Mouse (Mus musculus): ENCODE data around the gene Slfn8. TPM values are rescaled to one million over a fixed set of nuclear protein-coding genes. Genes with fewer than 3 reads are reported as not detected.
"Not testable (repeated sequence)": the region's sequence is repeated elsewhere in the genome, so short reads cannot be mapped to it uniquely, and the experiment has no call there.

Slfn8 gene
- total RNA-seq, 2 experiments from 2014 or later, result 1.4 to 2.2 TPM

- DNase-seq (ENCODE audit: low spot score in 2 of 2), result no peak
Observed at GRCm38 (mm10) chr11:83013356-83013755, 7.3 kb downstream of the Slfn8 start.

- DNase-seq (ENCODE audit: low spot score in 2 of 2), result peak; percentile 54 to 70
Observed at GRCm38 (mm10) chr11:82991469-82992166, 29.0 kb downstream of the Slfn8 start, which contains the start of gene Slfn9. Gene Slfn9 (minus strand): TSS chr11:82991830.

- peak; percentile 38 to 39 for DNase-seq (ENCODE audit: low spot score in 2 of 2)
Observed at GRCm38 (mm10) chr11:82990612-82991385, 29.8 kb downstream of the Slfn8 start.

- no peak for DNase-seq (ENCODE audit: low spot score in 2 of 2)
Observed at GRCm38 (mm10) chr11:82989357-82989756, 31.3 kb downstream of the Slfn8 start.

GRCm38 (mm10) chr11:82987621-82988020 lies 33.0 kb downstream of the Slfn8 start:
- DNase-seq (ENCODE audit: low spot score in 2 of 2), result no peak

GRCm38 (mm10) chr11:82983193-82983592 lies 37.4 kb downstream of the Slfn8 start:
- DNase-seq (ENCODE audit: low spot score in 2 of 2), result no peak

- DNase-seq (ENCODE audit: low spot score in 2 of 2), result not testable (repeated sequence)
Observed at GRCm38 (mm10) chr11:82982409-82982808, 38.2 kb downstream of the Slfn8 start.

GRCm38 (mm10) chr11:82973916-82974315 lies 46.7 kb downstream of the Slfn8 start:
- peak in 1 of 2 experiments; percentile 17 for DNase-seq (ENCODE audit: low spot score in 2 of 2)

- DNase-seq (ENCODE audit: low spot score in 2 of 2), result no peak
Observed at GRCm38 (mm10) chr11:82971590-82971974, 49.0 kb downstream of the Slfn8 start.

- DNase-seq (ENCODE audit: low spot score in 2 of 2), result peak; percentile 42 to 52
Observed at GRCm38 (mm10) chr11:82970712-82971589, 49.7 kb downstream of the Slfn8 start.

GRCm38 (mm10) chr11:82962215-82962614 lies 58.4 kb downstream of the Slfn8 start:
- DNase-seq (ENCODE audit: low spot score in 2 of 2), result no peak

- DNase-seq (ENCODE audit: low spot score in 2 of 2), result no peak
Observed at GRCm38 (mm10) chr11:82961743-82962142, 58.9 kb downstream of the Slfn8 start.

GRCm38 (mm10) chr11:82959613-82960012 lies 61.0 kb downstream of the Slfn8 start:
- peak in 1 of 2 experiments; percentile 27 for DNase-seq (ENCODE audit: low spot score in 2 of 2)

GRCm38 (mm10) chr11:82956925-82957324 lies 63.7 kb downstream of the Slfn8 start:
- no peak for DNase-seq (ENCODE audit: low spot score in 2 of 2)

GRCm38 (mm10) chr11:82954631-82955030 lies 66.0 kb downstream of the Slfn8 start:
- no peak for DNase-seq (ENCODE audit: low spot score in 2 of 2)

GRCm38 (mm10) chr11:82952612-82953542 lies 67.7 kb downstream of the Slfn8 start:
- DNase-seq (ENCODE audit: low spot score in 2 of 2), result no peak
